9 mouse cellular contexts compared by ENCODE assay signal in genomic region chr2:167190076-167190399, GRCm38 (mm10). TPM values are rescaled to one million over a fixed set of nuclear protein-coding genes. Genes with fewer than 3 reads are reported as not detected.
DNase-seq lines count a peak whose midpoint lies in the region; ATAC-seq and TF ChIP-seq lines count a peak whose summit lies in the region.
"Had no signal": no experiment of that assay in that cellular context is flagged by ENCODE, and none has a peak within 500 bp of the region (broad histone marks: within the 10 kb centered on the region; RNA-seq: fewer than 3 reads in every experiment).

TSS of gene Kcnb1 (minus strand) at chr2:167190155.

- H3K9ac ChIP-seq in intestine, postnatal 0 days (ENCODE audit: low read depth, low read length) = peak within 1 kb of the TSS; percentile 42; the same call in 1 of the 2 replicates
- peak within 1 kb of the TSS; percentile 61 for H3K9ac ChIP-seq in midbrain, embryonic 12.5 days (replicated peaks)

- H3K36me3 ChIP-seq in embryonic facial prominence, embryonic 10.5 days (replicated peaks) = no peaks in the 10 kb centered on the region
- no peaks in the 10 kb centered on the region for H3K36me3 ChIP-seq in intestine, postnatal 0 days (ENCODE audit: control insufficient read depth, insufficient read depth)
- H3K36me3 ChIP-seq in midbrain, embryonic 12.5 days = no peaks in the 10 kb centered on the region
- H3K36me3 ChIP-seq in small intestine, adult 2 months (ENCODE audit: control insufficient read depth, insufficient read depth, low read length) = no peaks in the 10 kb centered on the region

- H3K4me1 ChIP-seq in embryonic facial prominence, embryonic 10.5 days = peaks cover 38% of the 10 kb centered on the region
- no peaks in the 10 kb centered on the region; the same call in 1 of the 2 replicates for H3K4me1 ChIP-seq in intestine, postnatal 0 days (replicated peaks; ENCODE audit: control insufficient read depth, insufficient read depth, low read length)
- H3K4me1 ChIP-seq in midbrain, embryonic 12.5 days = peaks cover 26% of the 10 kb centered on the region
- peaks cover 6% of the 10 kb centered on the region for H3K4me1 ChIP-seq in small intestine, adult 2 months (ENCODE audit: control insufficient read depth, insufficient read depth, insufficient read length, low read length)

- H3K4me3 ChIP-seq in embryonic facial prominence, embryonic 10.5 days = peak within 1 kb of the TSS; percentile 63
- H3K4me3 ChIP-seq in intestine, postnatal 0 days (ENCODE audit: low read depth, low read length) = peak within 1 kb of the TSS; percentile 45
- H3K4me3 ChIP-seq in midbrain, embryonic 12.5 days = peak within 1 kb of the TSS; percentile 60
- H3K4me3 ChIP-seq in small intestine, adult 2 months (ENCODE audit: low read depth, low read length) = peak within 1 kb of the TSS; percentile 60

- peak within 1 kb of the TSS; percentile 65 for H3K27ac ChIP-seq in embryonic facial prominence, embryonic 10.5 days (replicated peaks)
- H3K27ac ChIP-seq in intestine, postnatal 0 days (ENCODE audit: low read depth, low read length) = no peak within 1 kb of the TSS
- no peak within 1 kb of the TSS; the same call in 1 of the 2 replicates for H3K27ac ChIP-seq in midbrain, embryonic 12.5 days (replicated peaks)
- H3K27ac ChIP-seq in small intestine, adult 2 months (ENCODE audit: insufficient read depth, low read depth, low read length) = no peak within 1 kb of the TSS
- H3K27ac ChIP-seq: macrophage had no signal

- DNase-seq in adrenal gland, postnatal 14 days = peak; percentile 86
- peak; percentile 78 for DNase-seq in embryonic facial prominence, embryonic 10.5 days (ENCODE audit: low spot score)
- peak; percentile 79 for DNase-seq in left cerebral cortex, postnatal 4 days

- peak; percentile 84 for TF ChIP-seq CTCF in intestine, postnatal 0 days (IDR thresholded peaks at IDR 0.05; ENCODE audit: low read depth)
- 0 out of 2 replicates have a peak, but pooled peaks have one; percentile 34 for TF ChIP-seq CTCF in small intestine, adult 2 months (IDR thresholded peaks at IDR 0.05; ENCODE audit: extremely low read depth, insufficient read length, insufficient replicate concordance, low read depth, low read length)

- ATAC-seq in granulocyte monocyte progenitor cell, adult 5-6 weeks (replicated peaks; ENCODE audit: poor library complexity, severe bottlenecking) = peak; percentile 25; the same call in 1 of the 2 replicates
- ATAC-seq in intestine, postnatal 0 days = peak; percentile 44
- ATAC-seq in midbrain, embryonic 12.5 days (ENCODE audit: low FRiP score, low read depth) = peak; percentile 78
- no peak for ATAC-seq in megakaryocyte-erythroid progenitor cell, adult 5-6 weeks (replicated peaks; ENCODE audit: low FRiP score, low TSS enrichment, poor library complexity, severe bottlenecking)

- H3K9me3 ChIP-seq in embryonic facial prominence, embryonic 10.5 days = no peaks in the 10 kb centered on the region
- no peaks in the 10 kb centered on the region for H3K9me3 ChIP-seq in intestine, postnatal 0 days (ENCODE audit: control insufficient read depth)
- no peaks in the 10 kb centered on the region for H3K9me3 ChIP-seq in midbrain, embryonic 12.5 days

- H3K4me2 ChIP-seq in intestine, postnatal 0 days (replicated peaks; ENCODE audit: low read depth) = peak within 1 kb of the TSS; percentile 76
- H3K4me2 ChIP-seq in midbrain, embryonic 12.5 days (replicated peaks) = peak within 1 kb of the TSS; percentile 81

- intact Hi-C loops in left cerebral cortex, postnatal 4 days (cut with DNase I) = loop anchor here (5.0 kb wide), 1 partner anchor 118 kb away; no protein-coding TSS in a partner anchor

- no peak for TF ChIP-seq POLR2A in small intestine, adult 2 months (IDR thresholded peaks at IDR 0.05; ENCODE audit: low read depth, low read length)

- H3K27me3 ChIP-seq in embryonic facial prominence, embryonic 10.5 days (replicated peaks; ENCODE audit: low read depth, poor library complexity, severe bottlenecking) = peaks cover 68% of the 10 kb centered on the region
- peaks cover 26% of the 10 kb centered on the region for H3K27me3 ChIP-seq in intestine, postnatal 0 days (replicated peaks; ENCODE audit: control insufficient read depth, insufficient read depth, low read length)
- H3K27me3 ChIP-seq in midbrain, embryonic 12.5 days = peaks cover 62% of the 10 kb centered on the region
- peaks cover 24% of the 10 kb centered on the region for H3K27me3 ChIP-seq in small intestine, adult 2 months (ENCODE audit: control insufficient read depth, insufficient read depth, low read length)

- WGBS in embryonic facial prominence, embryonic 10.5 days = under 1% methylated on average over 41 of the region's 41 CpGs
- under 1% methylated on average over 41 of the region's 41 CpGs for WGBS in intestine, postnatal 0 days
- under 1% methylated on average over 40 of the region's 41 CpGs for WGBS in midbrain, embryonic 12.5 days
- 1% methylated on average over 41 of the region's 41 CpGs for WGBS in small intestine, adult 2 months

RNA-seq across cellular contexts. Expression of gene Kcnb1, which starts in this region (rescaled TPM):
- 16.4 and 22.1 TPM in 2 replicates for total RNA-seq in adrenal gland, postnatal 14 days (2021)
- 0.40 and 0.52 TPM in 2 replicates for polyA plus RNA-seq in embryonic facial prominence, embryonic 10.5 days (2016; fragmentation: Nextera tagmentation; extraction: Ambion mirVana)
- 1.3 TPM in 1 of 2 replicates, not detected in the other for total RNA-seq in granulocyte monocyte progenitor cell, adult 5-6 weeks (2014; fragmentation: Nextera tagmentation)
- 0.39 and 1.7 TPM in 2 replicates for total RNA-seq in granulocyte monocyte progenitor cell, adult 5-6 weeks (2017)
- polyA plus RNA-seq in intestine, postnatal 0 days (2015; fragmentation: Nextera tagmentation; extraction: Ambion mirVana) = 1.1 and 1.6 TPM in 2 replicates
- 10 to 100 TPM; 46.5 to 50.9 TPM for total RNA-seq in left cerebral cortex, postnatal 4 days (2021)
- 1.3 and 1.4 TPM in 2 replicates for polyA plus RNA-seq in midbrain, embryonic 12.5 days (2016; fragmentation: Nextera tagmentation; extraction: Ambion mirVana)
- polyA plus RNA-seq in small intestine, adult 2 months (2012; rRNA removed) = 2.2 and 2.7 TPM in 2 replicates
- 0.35 and 1.4 TPM in 2 replicates for total RNA-seq in megakaryocyte-erythroid progenitor cell, adult 5-6 weeks (2014; fragmentation: Nextera tagmentation)
- 0.04 TPM in 1 of 2 replicates, not detected in the other for total RNA-seq in megakaryocyte-erythroid progenitor cell, adult 5-6 weeks (2017)

Comparison
In these comparisons a context has a peak if more than half of its experiments do, and no peak if none do; other contexts are left out.
1. Peak in DNase-seq, H3K4me3 ChIP-seq and H3K27ac ChIP-seq in embryonic facial prominence, embryonic 10.5 days; RNA of the gene not detected or under 1 TPM.